Mouse (Mus musculus) cerebellum, postnatal 14 days (tissue): ENCODE results near the gene Defb41.
"Not testable (repeated sequence)": the region's sequence is repeated elsewhere in the genome, so short reads cannot be mapped to it uniquely, and the experiment has no call there.

ENCODE experiments used
- DNase-seq, 2 experiments: peaks; one replicate each; pipeline ENCODE4 v3.0.0; 2021; ENCODE audit warnings: mixed read lengths in 2 of 2

The Defb41 gene

GRCm38 (mm10) chr1:18265038-18265437 is at the start of gene Defb41:
Defb41 (minus strand) TSS chr1:18265138.
- DNase-seq = no peak

GRCm38 (mm10) chr1:18308474-18308829 is 43.5 kb upstream of the Defb41 start:
- DNase-seq = no peak

GRCm38 (mm10) chr1:18307545-18308473 is 42.9 kb upstream of the Defb41 start:
- no peak for DNase-seq

- DNase-seq = peak in 1 of 2 experiments; percentile 2
Measured at GRCm38 (mm10) chr1:18292515-18292914, 27.6 kb upstream of the Defb41 start.

- peak; percentile 13 to 20 for DNase-seq
Measured at GRCm38 (mm10) chr1:18288860-18289259, 23.9 kb upstream of the Defb41 start.

- DNase-seq = no peak
Measured at GRCm38 (mm10) chr1:18287371-18287770, 22.4 kb upstream of the Defb41 start.

- no peak for DNase-seq
Measured at GRCm38 (mm10) chr1:18271095-18271494, 6.2 kb upstream of the Defb41 start.

GRCm38 (mm10) chr1:18268845-18269244 is 3.9 kb upstream of the Defb41 start:
- no peak for DNase-seq

GRCm38 (mm10) chr1:18245801-18246580 is 18.9 kb downstream of the Defb41 start:
- DNase-seq = not testable (repeated sequence)

- DNase-seq = no peak
Measured at GRCm38 (mm10) chr1:18237343-18237742, 27.6 kb downstream of the Defb41 start, which contains the start of gene Defb18. Defb18 (minus strand) TSS chr1:18237443.

GRCm38 (mm10) chr1:18223385-18223945 is 41.5 kb downstream of the Defb41 start:
- no peak for DNase-seq
